Mouse (Mus musculus) ES-Bruce4 (cell line): ENCODE results near the gene Sh3d21. TPM values are rescaled to one million over a fixed set of nuclear protein-coding genes. Genes with fewer than 3 reads are reported as not detected.
"Not testable (repeated sequence)": the region's sequence is repeated elsewhere in the genome, so short reads cannot be mapped to it uniquely, and the experiment has no call there.

Experiments used
- H3K27ac ChIP-seq: 2 replicates; pipeline ENCODE4 v1.5.1; 2012; ENCODE audit warnings: low read length, inconsistent platforms; ENCODE audit not compliant: insufficient read depth
- H3K27me3 ChIP-seq: 2 replicates; pipeline ENCODE4 v1.6.1; 2012; ENCODE audit warnings: mild to moderate bottlenecking, low read length, inconsistent platforms; ENCODE audit not compliant: control insufficient read depth, poor library complexity, insufficient read depth, severe bottlenecking
- H3K36me3 ChIP-seq: 2 replicates; pipeline ENCODE4 v1.6.1; 2012; ENCODE audit warnings: inconsistent platforms, mild to moderate bottlenecking, low read length, moderate library complexity; ENCODE audit not compliant: control insufficient read depth, poor library complexity, insufficient read depth, severe bottlenecking
- H3K4me1 ChIP-seq: one replicate; pipeline ENCODE4 v1.8.1; 2011; ENCODE audit warnings: low read length; ENCODE audit not compliant: control insufficient read depth, insufficient read depth
- H3K4me3 ChIP-seq: 2 replicates; pipeline ENCODE4 v1.5.1; 2011; ENCODE audit warnings: low read depth, mild to moderate bottlenecking, low read length
- H3K9ac ChIP-seq: 2 replicates; pipeline ENCODE4 v1.6.1; 2012; ENCODE audit warnings: low read depth, mild to moderate bottlenecking, inconsistent platforms; ENCODE audit not compliant: poor library complexity, severe bottlenecking
- H3K9me3 ChIP-seq: replicated peaks from 2 replicates; pipeline ENCODE4 v1.6.1; 2012; ENCODE audit warnings: mild to moderate bottlenecking, low read length, inconsistent platforms; ENCODE audit not compliant: control insufficient read depth, poor library complexity, insufficient read depth, severe bottlenecking
- CTCF ChIP-seq: IDR thresholded peaks from one replicate; pipeline ENCODE4 v1.8.1; 2011; ENCODE audit warnings: low read depth, low read length
- EP300 ChIP-seq: IDR thresholded peaks from 2 replicates; pipeline ENCODE4 v1.6.1; 2011; ENCODE audit warnings: low read depth, low read length; ENCODE audit not compliant: insufficient read depth
- POLR2A ChIP-seq: IDR thresholded peaks from one replicate; pipeline ENCODE4 v1.8.1; 2011; ENCODE audit warnings: low read length; ENCODE audit not compliant: insufficient read depth
- polyA plus RNA-seq: library from polyadenylated mRNA; stranded (reverse); fragments of >200 nt; gene quantifications from 2 replicates; pipeline ENCODE4 v1.2.4, GENCODE M21; 2011; ENCODE audit warnings: low read depth; ENCODE audit not compliant: missing spikeins, insufficient read depth, insufficient read length

Sh3d21 gene
- polyA plus RNA-seq, 1 experiment = 6.0 TPM

- no peaks in the 10 kb centered on the region for H3K9me3 ChIP-seq
- no peak overlapping the region for H3K9ac ChIP-seq
- no peak for TF ChIP-seq POLR2A
- peak; percentile 74 for TF ChIP-seq CTCF
- H3K36me3 ChIP-seq = peaks cover 77% of the 10 kb centered on the region
- no peaks in the 10 kb centered on the region for H3K27me3 ChIP-seq
- no peak overlapping the region for H3K4me3 ChIP-seq
- no peak overlapping the region for H3K27ac ChIP-seq
- H3K4me1 ChIP-seq = peaks cover 1% of the 10 kb centered on the region
These were observed 18.1 kb upstream of the Sh3d21 start for GRCm38 (mm10) chr4:126181170-126181957.

DNA sequence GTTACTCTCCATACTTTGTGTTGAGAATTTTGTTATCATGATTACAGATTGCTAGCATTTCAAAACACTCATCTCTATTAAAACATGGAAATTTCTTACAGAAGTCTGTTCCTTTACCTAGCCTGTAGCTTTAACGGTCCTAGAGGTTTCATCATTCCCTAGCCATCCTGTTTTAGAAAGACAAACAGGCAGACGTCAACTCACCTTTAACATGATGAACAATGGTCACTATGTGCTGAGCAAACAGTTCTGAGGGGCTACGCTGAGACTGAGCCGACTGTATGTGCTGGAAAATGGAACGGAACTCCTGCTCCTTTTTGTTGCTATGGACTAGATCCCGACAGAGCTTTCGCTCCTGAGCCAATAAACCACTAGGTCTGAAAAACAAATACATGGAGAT, 12.7 kb upstream of the Sh3d21 start:
- H3K27ac ChIP-seq, H3K27me3 ChIP-seq, H3K9ac ChIP-seq, H3K4me3 ChIP-seq, H3K9me3 ChIP-seq, H3K4me1 ChIP-seq: not testable (repeated sequence)
- peaks cover 91% of the 10 kb centered on the region for H3K36me3 ChIP-seq

GRCm38 (mm10) chr4:126173800-126174199, 10.5 kb upstream of the Sh3d21 start:
- Histone ChIP-seq H3K27me3 (no peaks in the 10 kb centered on the region), H3K9me3 (no peaks in the 10 kb centered on the region), H3K4me3 (no peak overlapping the region), H3K9ac (no peak overlapping the region), H3K36me3 (peaks cover 91% of the 10 kb centered on the region), H3K27ac (no peak overlapping the region), H3K4me1 (no peaks in the 10 kb centered on the region)
- no peak for TF ChIP-seq CTCF
- TF ChIP-seq EP300 = no peak
- TF ChIP-seq POLR2A = no peak

GRCm38 (mm10) chr4:126170737-126171136, 7.4 kb upstream of the Sh3d21 start:
- not testable (repeated sequence) for H3K9me3 ChIP-seq, H3K4me1 ChIP-seq, H3K4me3 ChIP-seq, H3K27me3 ChIP-seq, H3K9ac ChIP-seq
- H3K27ac ChIP-seq = peak overlapping the region; percentile 47; the same call in 1 of the 2 replicates
- peaks cover 84% of the 10 kb centered on the region for H3K36me3 ChIP-seq

DNA sequence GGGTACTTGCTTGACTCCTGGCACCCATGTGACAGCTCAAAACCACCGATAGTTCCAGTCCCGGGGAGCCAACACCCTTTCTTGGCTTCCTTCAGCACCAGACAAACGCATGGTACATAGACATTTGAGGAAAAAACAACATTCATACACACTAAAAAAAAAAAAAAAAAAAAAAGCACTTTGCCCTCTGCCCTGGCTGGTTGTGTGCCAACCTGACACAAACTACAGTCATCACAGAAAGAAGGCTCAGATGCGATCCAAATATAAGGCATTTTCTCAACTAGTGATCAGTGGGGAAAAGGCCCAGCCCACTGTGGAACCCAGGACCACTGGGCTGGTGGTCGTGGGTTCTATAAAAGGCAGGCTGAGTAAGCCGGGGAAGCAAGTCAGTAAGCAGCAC, 5.6 kb upstream of the Sh3d21 start:
- H3K9ac ChIP-seq = no peak overlapping the region
- H3K27ac ChIP-seq = no peak overlapping the region
- no peaks in the 10 kb centered on the region for H3K9me3 ChIP-seq
- no peaks in the 10 kb centered on the region for H3K4me1 ChIP-seq
- TF ChIP-seq EP300 = no peak
- no peak for TF ChIP-seq POLR2A
- no peak for TF ChIP-seq CTCF
- no peak overlapping the region for H3K4me3 ChIP-seq
- peaks cover 65% of the 10 kb centered on the region for H3K36me3 ChIP-seq
- H3K27me3 ChIP-seq = no peaks in the 10 kb centered on the region

DNA sequence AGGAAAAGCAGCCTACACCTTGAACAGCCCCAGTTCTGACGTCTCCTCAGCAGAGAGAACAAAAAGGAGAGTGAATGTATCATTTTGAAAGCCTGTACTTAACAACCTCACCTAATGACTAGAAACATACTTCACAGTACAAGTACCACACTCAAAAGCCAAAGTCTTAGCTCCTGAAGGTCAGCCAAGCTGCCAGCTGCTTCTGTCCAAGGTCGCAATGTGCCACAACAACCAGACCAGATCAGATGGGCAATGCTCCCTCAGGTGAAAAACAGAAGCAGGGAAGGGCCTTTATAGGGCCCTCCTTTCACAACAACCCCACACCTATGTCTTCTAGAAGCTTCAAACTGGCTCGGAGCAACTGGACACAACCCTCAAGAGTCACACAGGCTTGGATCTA, 2.8 kb upstream of the Sh3d21 start:
- peaks cover 40% of the 10 kb centered on the region for H3K36me3 ChIP-seq

GRCm38 (mm10) chr4:126165092-126165491, 1.8 kb upstream of the Sh3d21 start:
- peaks cover 32% of the 10 kb centered on the region for H3K36me3 ChIP-seq
- H3K4me3 ChIP-seq, H3K27ac ChIP-seq, H3K9ac ChIP-seq, H3K4me1 ChIP-seq, H3K27me3 ChIP-seq, H3K9me3 ChIP-seq: not testable (repeated sequence)

More for the DNA sequence above, 2.8 kb upstream of the Sh3d21 start:
- peak overlapping the region; percentile 67 for H3K27ac ChIP-seq
- H3K4me1 ChIP-seq = peaks cover 2% of the 10 kb centered on the region
- H3K4me3 ChIP-seq = no peak overlapping the region
- TF ChIP-seq CTCF = no peak
- no peak for TF ChIP-seq POLR2A
- TF ChIP-seq EP300 = no peak
- no peaks in the 10 kb centered on the region for H3K27me3 ChIP-seq
- H3K9ac ChIP-seq = no peak overlapping the region
- no peaks in the 10 kb centered on the region for H3K9me3 ChIP-seq
